Comparison of ENCODE assay signal across 11 mouse cellular contexts in genomic region chr10:84535859-84536258, GRCm38 (mm10). TPM values are rescaled to one million over a fixed set of nuclear protein-coding genes. Genes with fewer than 3 reads are reported as not detected.
DNase-seq lines count a peak whose midpoint lies in the region; ATAC-seq and TF ChIP-seq lines count a peak whose summit lies in the region.
"Had no signal": no experiment of that assay in that cellular context is flagged by ENCODE, and none has a peak within 500 bp of the region (broad histone marks: within the 10 kb centered on the region; RNA-seq: fewer than 3 reads in every experiment).

No protein-coding gene starts in this region.

- 0 out of 2 replicates have a peak, but pooled peaks cover 9% of the 10 kb centered on the region for H3K4me1 ChIP-seq in liver, postnatal 0 days (ENCODE audit: insufficient read depth)
- H3K4me1 ChIP-seq in bone marrow, adult 2 months (ENCODE audit: control insufficient read depth, insufficient read depth, low read length): peaks cover 8% of the 10 kb centered on the region; the same call in 1 of the 2 replicates
- H3K4me1 ChIP-seq in forebrain, embryonic 14.5 days (ENCODE audit: control insufficient read depth, insufficient read depth, low read length): peaks cover 18% of the 10 kb centered on the region
- peaks cover 16% of the 10 kb centered on the region; the same call in 1 of the 2 replicates for H3K4me1 ChIP-seq in forebrain, embryonic 11.5 days (replicated peaks; ENCODE audit: control insufficient read depth, insufficient read depth, low read length)

- no peak overlapping the region for H3K9ac ChIP-seq in liver, postnatal 0 days (replicated peaks)
- H3K9ac ChIP-seq in forebrain, embryonic 14.5 days (ENCODE audit: low read length): no peak overlapping the region
- H3K9ac ChIP-seq in forebrain, embryonic 11.5 days (ENCODE audit: low read length): no peak overlapping the region
- H3K9ac ChIP-seq: forebrain, postnatal 0 days; limb, embryonic 15.5 days had no signal

- 0 out of 2 replicates have a peak overlapping the region, but pooled peaks have one; percentile 4 for H3K4me2 ChIP-seq in liver, postnatal 0 days (ENCODE audit: low read depth, low read length)
- H3K4me2 ChIP-seq in forebrain, embryonic 14.5 days (ENCODE audit: low read length): no peak overlapping the region
- no peak overlapping the region for H3K4me2 ChIP-seq in forebrain, embryonic 11.5 days (ENCODE audit: low read depth, low read length, severe bottlenecking)
- H3K4me2 ChIP-seq: limb, embryonic 15.5 days had no signal

- peaks cover 25% of the 10 kb centered on the region for H3K27me3 ChIP-seq in liver, postnatal 0 days (ENCODE audit: insufficient read depth, low read length)
- no peaks in the 10 kb centered on the region for H3K27me3 ChIP-seq in forebrain, embryonic 14.5 days (replicated peaks; ENCODE audit: control insufficient read depth, insufficient read depth, low read length)
- no peaks in the 10 kb centered on the region for H3K27me3 ChIP-seq in forebrain, embryonic 11.5 days (ENCODE audit: control insufficient read depth, insufficient read depth, low read length)
- H3K27me3 ChIP-seq: limb, embryonic 15.5 days had no signal

- H3K36me3 ChIP-seq in liver, postnatal 0 days (replicated peaks; ENCODE audit: insufficient read depth, low read length): no peaks in the 10 kb centered on the region
- 0 out of 2 replicates have a peak, but pooled peaks cover 4% of the 10 kb centered on the region for H3K36me3 ChIP-seq in forebrain, embryonic 14.5 days (ENCODE audit: control insufficient read depth, insufficient read depth, low read length)
- no peaks in the 10 kb centered on the region; the same call in 1 of the 2 replicates for H3K36me3 ChIP-seq in forebrain, embryonic 11.5 days (ENCODE audit: control insufficient read depth, insufficient read depth, low read length)

- DNase-seq in gastrocnemius, postnatal 10 days: peak; percentile 47
- no peak for DNase-seq in gastrocnemius, adult 8-10 months (ENCODE audit: low spot score in 2 of 2)
- DNase-seq in liver, postnatal 0 days: no peak
- no peak for DNase-seq in liver
- peak; percentile 66 for DNase-seq in MN1 (ENCODE audit: low spot score)
- no peak for DNase-seq in forebrain, embryonic 14.5 days (ENCODE audit: low spot score)
- no peak for DNase-seq in forebrain, embryonic 11.5 days (ENCODE audit: low spot score)
- DNase-seq: forebrain, postnatal 0 days; lung, postnatal 14 days had no signal

- H3K4me3 ChIP-seq in liver, postnatal 0 days (ENCODE audit: low read depth, low read length): no peak overlapping the region
- no peak overlapping the region for H3K4me3 ChIP-seq in bone marrow, adult 2 months (replicated peaks; ENCODE audit: control insufficient read depth, low read depth, low read length)
- H3K4me3 ChIP-seq in forebrain, embryonic 14.5 days (ENCODE audit: low read depth, low read length): no peak overlapping the region
- no peak overlapping the region for H3K4me3 ChIP-seq in forebrain, embryonic 11.5 days (ENCODE audit: low read depth, low read length)
- H3K4me3 ChIP-seq: limb, embryonic 15.5 days had no signal

- TF ChIP-seq EP300 in liver, postnatal 0 days (IDR thresholded peaks at IDR 0.05; ENCODE audit: low read depth): no peak

- TF ChIP-seq CTCF in liver, postnatal 0 days (IDR thresholded peaks at IDR 0.05; ENCODE audit: low read depth): no peak
- TF ChIP-seq CTCF in bone marrow, adult 2 months (IDR thresholded peaks at IDR 0.05; ENCODE audit: control insufficient read depth, insufficient read depth, low read length): no peak

- WGBS in liver, postnatal 0 days (ENCODE audit: insufficient replicate concordance): 41% methylated on average over 4 of the region's 4 CpGs
- 45% methylated on average over 4 of the region's 4 CpGs for WGBS in bone marrow, adult 2 months
- WGBS in forebrain, embryonic 14.5 days: 50% methylated on average over 4 of the region's 4 CpGs
- 76% methylated on average over 4 of the region's 4 CpGs for WGBS in forebrain, embryonic 11.5 days

- no peaks in the 10 kb centered on the region for H3K9me3 ChIP-seq in liver, postnatal 0 days (ENCODE audit: low read length)
- no peaks in the 10 kb centered on the region for H3K9me3 ChIP-seq in forebrain, embryonic 14.5 days (replicated peaks; ENCODE audit: control insufficient read depth, low read length)
- no peaks in the 10 kb centered on the region for H3K9me3 ChIP-seq in forebrain, embryonic 11.5 days (ENCODE audit: control insufficient read depth, low read length)
- H3K9me3 ChIP-seq: limb, embryonic 15.5 days had no signal

- no peak for ATAC-seq in liver, postnatal 0 days
- no peak for ATAC-seq in forebrain, embryonic 14.5 days
- no peak for ATAC-seq in forebrain, embryonic 11.5 days (replicated peaks; ENCODE audit: low FRiP score)
- ATAC-seq: forebrain, postnatal 0 days had no signal

- TF ChIP-seq POLR2A in bone marrow, adult 2 months (IDR thresholded peaks at IDR 0.05; ENCODE audit: borderline replicate concordance, control insufficient read depth, low read depth, low read length): no peak

- no peak overlapping the region for H3K27ac ChIP-seq in liver, postnatal 0 days (ENCODE audit: low read depth)
- H3K27ac ChIP-seq in bone marrow, adult 2 months (ENCODE audit: control insufficient read depth, insufficient read depth, low read depth, low read length, poor library complexity): peak overlapping the region; percentile 73; the same call in 1 of the 2 replicates
- no peak overlapping the region for H3K27ac ChIP-seq in forebrain, embryonic 14.5 days (ENCODE audit: low read depth, low read length)
- H3K27ac ChIP-seq in forebrain, embryonic 11.5 days (ENCODE audit: low read depth, low read length): no peak overlapping the region

RNA-seq across cellular contexts. Expression of gene Ckap4, which starts 2.0 kb away (rescaled TPM):
- total RNA-seq in gastrocnemius, postnatal 10 days (2021): 10 to 100 TPM; 68.6 to 92.0 TPM
- 1 to 10 TPM; 5.3 to 7.8 (median 5.7) TPM for total RNA-seq in gastrocnemius, adult 8-10 months (2022)
- 10.3 and 10.6 TPM in 2 replicates for polyA plus RNA-seq in liver, postnatal 0 days (2015; fragmentation: Nextera tagmentation; extraction: Ambion mirVana)
- 12.5 and 27.6 TPM in 2 replicates for polyA plus RNA-seq in bone marrow, adult 2 months (2011; ENCODE audit: insufficient read depth, insufficient read length, low replicate concordance, missing spikeins)
- 40.1 TPM in 2 replicates for polyA plus RNA-seq in forebrain, embryonic 14.5 days (2014; fragmentation: Nextera tagmentation; extraction: Ambion mirVana)
- polyA plus RNA-seq in forebrain, embryonic 11.5 days (2014; fragmentation: Nextera tagmentation; extraction: Ambion mirVana): 68.0 and 77.4 TPM in 2 replicates

RNA-seq across cellular contexts. Expression of gene Tcp11l2, which starts 40.6 kb away (rescaled TPM):
- 10 to 100 TPM; 68.6 to 88.2 TPM for total RNA-seq in gastrocnemius, postnatal 10 days (2021)
- 10 to 100 TPM; 31.0 to 44.5 (median 39.1) TPM for total RNA-seq in gastrocnemius, adult 8-10 months (2022)
- 29.8 and 36.8 TPM in 2 replicates for polyA plus RNA-seq in liver, postnatal 0 days (2015; fragmentation: Nextera tagmentation; extraction: Ambion mirVana)
- 35.7 and 37.2 TPM in 2 replicates for polyA plus RNA-seq in bone marrow, adult 2 months (2011; ENCODE audit: insufficient read depth, insufficient read length, low replicate concordance, missing spikeins)
- 25.1 and 33.3 TPM in 2 replicates for polyA plus RNA-seq in forebrain, embryonic 14.5 days (2014; fragmentation: Nextera tagmentation; extraction: Ambion mirVana)
- polyA plus RNA-seq in forebrain, embryonic 11.5 days (2014; fragmentation: Nextera tagmentation; extraction: Ambion mirVana): 4.9 and 5.1 TPM in 2 replicates

Comparison
In these comparisons a context has a peak if more than half of its experiments do, and no peak if none do; other contexts are left out.
1. DNase-seq: peak in gastrocnemius, postnatal 10 days (single experiment) and MN1 (single experiment); none in gastrocnemius, adult 8-10 months (0 of 2), liver, postnatal 0 days (single experiment), liver (single experiment), forebrain, embryonic 14.5 days (single experiment) and forebrain, embryonic 11.5 days (single experiment).